Mouse (Mus musculus): ENCODE data around the gene Runx2.

Runx2 gene

GRCm38 (mm10) chr17:44524146-44524545, 290.5 kb downstream of the Runx2 start:
- DNase-seq (ENCODE audit: low spot score) = no peak

GRCm38 (mm10) chr17:44522906-44523305, 291.7 kb downstream of the Runx2 start:
- DNase-seq (ENCODE audit: low spot score) = no peak

DNA sequence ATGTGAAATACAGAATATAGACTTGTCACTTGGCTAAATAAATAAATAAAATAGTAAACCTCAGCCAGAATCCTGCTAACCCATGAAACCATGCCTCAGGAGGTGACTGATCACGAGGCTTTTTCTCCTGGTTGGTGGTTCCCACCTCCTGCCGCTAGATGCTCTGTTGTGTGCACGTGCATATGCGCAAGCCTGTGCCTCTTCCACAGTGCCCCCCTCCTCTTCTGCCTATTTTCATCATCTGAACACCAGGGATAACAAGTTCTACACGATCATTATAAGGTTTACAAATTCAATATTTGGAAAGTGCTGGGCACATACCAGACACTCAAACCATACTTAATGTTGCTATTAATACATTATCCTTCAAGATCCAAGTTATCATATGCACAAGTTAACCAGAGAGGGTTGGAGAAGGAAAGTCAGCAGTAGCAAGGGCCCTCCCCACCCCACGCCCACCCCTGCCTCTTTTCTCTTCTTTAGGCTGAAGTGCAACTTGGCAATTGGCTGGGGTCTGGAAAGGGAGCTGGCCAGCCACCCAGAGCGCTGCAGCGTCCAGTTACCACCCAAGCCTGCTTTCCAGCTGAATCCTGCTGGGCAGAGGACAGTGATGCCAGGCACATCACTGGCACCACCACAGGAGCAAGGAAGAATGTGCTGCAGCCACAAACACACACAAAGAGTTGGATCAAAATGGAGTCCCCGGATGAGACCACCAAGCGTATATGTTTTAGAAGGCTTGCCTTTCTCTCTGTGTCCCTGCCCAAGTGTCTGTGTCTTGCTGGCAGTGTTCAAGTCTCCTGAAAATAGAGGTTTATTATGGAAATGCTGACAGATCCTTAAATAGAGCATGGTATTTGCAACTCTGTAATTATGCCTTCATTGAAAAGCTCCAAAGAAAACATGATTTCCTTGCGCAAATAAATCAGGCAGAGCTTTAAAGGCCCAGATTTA, 294.2 kb downstream of the Runx2 start:
- DNase-seq (ENCODE audit: low spot score) = no peak

DNA sequence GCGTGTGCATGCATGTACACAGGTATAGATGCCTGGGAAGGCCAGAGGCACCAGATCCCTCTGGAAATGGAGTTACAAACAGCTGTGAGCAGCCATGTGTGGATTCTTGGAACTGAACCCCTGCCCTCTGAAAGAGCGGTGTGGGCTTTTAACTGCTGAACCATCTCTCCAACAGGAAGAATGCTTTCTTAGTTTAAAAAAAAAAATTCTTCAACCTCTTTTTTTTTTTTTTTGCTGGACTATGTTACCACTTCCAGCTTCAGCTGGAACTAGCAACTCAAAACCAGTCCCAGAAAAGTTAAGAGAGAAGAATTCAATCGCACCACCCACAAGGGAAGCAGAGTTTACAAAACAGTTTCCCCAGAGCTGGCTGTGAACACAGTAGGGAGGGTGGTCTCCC, 295.2 kb downstream of the Runx2 start:
- DNase-seq (ENCODE audit: low spot score) = no peak

- no peak for DNase-seq (ENCODE audit: low spot score)
Observed at GRCm38 (mm10) chr17:44518156-44518555, 296.4 kb downstream of the Runx2 start.

- peak; percentile 22 for DNase-seq (ENCODE audit: low spot score)
Observed at GRCm38 (mm10) chr17:44508198-44508715, 306.3 kb downstream of the Runx2 start.

GRCm38 (mm10) chr17:44507741-44508140, 306.9 kb downstream of the Runx2 start:
- DNase-seq (ENCODE audit: low spot score) = peak; percentile 27

GRCm38 (mm10) chr17:44506524-44506923, 308.1 kb downstream of the Runx2 start:
- peak; percentile 22 for DNase-seq (ENCODE audit: low spot score)

- DNase-seq (ENCODE audit: low spot score) = no peak
Observed at GRCm38 (mm10) chr17:44504794-44505317, 309.7 kb downstream of the Runx2 start.

DNA sequence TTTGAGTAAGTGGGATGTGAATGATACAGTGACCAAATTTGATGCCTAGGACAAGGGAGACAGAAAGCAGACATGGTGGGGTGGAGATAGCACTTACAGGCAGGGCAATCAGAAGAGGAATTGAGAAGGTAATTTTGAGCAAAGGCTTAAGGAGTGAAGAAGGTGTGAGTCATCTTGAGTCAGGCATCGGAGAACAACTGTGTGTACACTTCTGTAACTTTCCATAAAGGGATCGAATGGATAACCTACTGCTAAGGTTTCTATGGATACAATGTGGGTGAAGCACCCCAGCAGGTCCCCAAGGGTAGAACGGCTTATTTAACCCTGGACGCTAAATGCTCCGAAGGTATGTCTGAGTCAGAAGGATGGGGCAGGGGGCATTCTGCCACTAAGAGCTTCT, 312.4 kb downstream of the Runx2 start:
- DNase-seq (ENCODE audit: low spot score) = no peak

DNA sequence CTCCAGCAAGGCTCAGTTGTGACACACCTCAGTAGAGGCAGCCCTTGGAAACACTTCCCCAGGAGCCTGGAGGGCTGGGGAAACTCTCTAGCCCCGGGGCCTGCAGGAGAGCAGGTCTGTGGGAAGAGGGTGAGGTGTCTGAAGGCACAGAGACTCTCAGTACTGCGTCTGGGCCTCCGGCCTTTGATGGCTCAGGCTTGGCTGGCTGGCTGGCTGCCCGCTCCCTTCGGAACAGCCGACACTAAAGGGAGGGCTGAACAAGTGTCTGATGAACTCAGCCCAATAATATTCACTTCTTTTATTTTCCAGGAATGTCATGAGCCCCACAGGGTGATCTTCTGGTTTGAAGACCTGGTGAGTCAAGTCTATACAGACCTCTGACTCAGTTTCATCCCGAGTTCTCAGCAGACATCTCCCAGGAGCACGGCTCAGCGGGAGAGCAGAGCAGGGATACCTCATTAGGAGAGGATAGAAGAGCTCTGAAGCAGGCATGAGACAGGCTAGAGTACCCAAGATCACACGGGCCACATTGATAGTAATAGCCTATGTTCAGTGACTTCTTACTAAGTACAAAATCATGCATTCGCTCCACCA, 314.2 kb downstream of the Runx2 start:
- DNase-seq (ENCODE audit: low spot score) = no peak

- DNase-seq (ENCODE audit: low spot score) = no peak
Observed at GRCm38 (mm10) chr17:44490164-44490794, 324.3 kb downstream of the Runx2 start.

GRCm38 (mm10) chr17:44489346-44489745, 325.3 kb downstream of the Runx2 start:
- DNase-seq (ENCODE audit: low spot score) = no peak

DNA sequence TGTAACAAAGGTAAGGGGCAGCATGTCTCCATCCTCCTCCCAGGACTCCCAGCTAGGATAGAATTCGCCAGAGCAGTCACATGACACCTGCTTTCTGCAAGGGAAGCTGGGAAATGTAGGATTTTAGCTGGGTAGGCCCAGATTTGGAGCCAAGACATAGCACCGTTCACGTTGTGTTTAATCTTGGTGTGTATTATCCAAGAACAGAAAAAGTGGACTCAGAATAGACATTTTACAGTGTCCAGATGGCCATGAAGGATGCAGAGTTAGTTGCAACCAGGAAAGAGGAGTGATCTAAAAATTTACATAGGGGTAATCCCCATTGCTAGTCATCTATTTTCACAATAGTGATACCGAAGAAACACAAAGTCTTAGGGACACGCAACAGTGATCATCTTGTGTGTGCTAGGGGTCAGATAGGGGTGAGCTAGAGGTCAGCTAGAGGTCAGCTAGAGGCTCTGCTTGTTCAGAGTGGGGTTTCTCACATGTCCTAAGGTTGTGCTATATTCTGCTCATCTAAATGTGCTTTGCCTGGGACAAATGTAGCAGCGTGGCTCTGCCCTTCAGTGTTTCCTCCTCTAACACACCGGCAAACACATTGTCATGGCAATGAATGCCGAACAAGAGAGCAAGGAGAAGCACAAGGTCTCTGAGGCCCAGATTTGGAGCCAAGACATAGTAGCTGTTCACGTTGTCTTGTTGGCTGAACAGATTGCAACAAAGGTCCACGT, 326.9 kb downstream of the Runx2 start:
- DNase-seq (ENCODE audit: low spot score) = no peak

DNA sequence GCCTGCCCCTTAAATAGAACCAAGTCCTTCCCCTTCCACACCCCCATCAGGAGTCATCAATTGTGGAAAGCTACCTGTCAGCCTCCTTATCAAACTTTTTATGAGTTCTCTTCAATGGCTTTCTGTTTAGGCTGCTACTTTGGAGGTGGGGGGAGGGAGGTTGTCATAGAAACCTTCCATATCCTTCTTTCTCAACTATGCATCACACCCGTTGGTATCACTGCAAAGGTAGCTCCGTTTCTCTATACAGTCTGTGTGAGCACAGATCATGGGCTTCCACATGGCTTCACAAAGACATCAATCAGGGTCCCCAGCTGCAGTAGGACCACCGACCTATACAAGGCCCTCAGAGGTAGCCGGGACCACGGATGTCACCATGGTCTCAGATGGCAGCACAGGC, 329.3 kb downstream of the Runx2 start:
- no peak for DNase-seq (ENCODE audit: low spot score)

GRCm38 (mm10) chr17:44479918-44480317, 334.7 kb downstream of the Runx2 start:
- no peak for DNase-seq (ENCODE audit: low spot score)

GRCm38 (mm10) chr17:44479491-44479890, 335.1 kb downstream of the Runx2 start:
- DNase-seq (ENCODE audit: low spot score) = no peak

GRCm38 (mm10) chr17:44475910-44476309, 338.7 kb downstream of the Runx2 start:
- DNase-seq (ENCODE audit: low spot score) = no peak

DNA sequence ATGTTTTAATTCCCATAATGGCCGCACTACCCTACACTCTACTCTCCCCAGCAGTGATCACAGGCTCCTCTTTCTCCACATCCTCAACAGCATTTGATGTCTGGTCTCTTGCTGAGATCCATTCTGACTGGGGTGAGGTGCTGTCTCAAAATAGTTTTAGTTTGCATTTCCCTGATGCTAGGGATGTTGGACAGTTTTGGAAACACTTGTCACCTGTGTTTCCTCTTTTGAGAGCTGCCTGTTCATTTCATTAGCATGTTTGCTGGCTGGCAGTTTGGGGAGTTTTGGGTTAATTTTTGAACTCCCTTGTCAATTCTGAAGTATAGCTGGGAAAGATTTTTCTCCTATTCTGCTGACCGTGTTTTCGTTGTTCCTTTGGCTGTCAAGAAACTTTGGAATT, 340.3 kb downstream of the Runx2 start:
- DNase-seq (ENCODE audit: low spot score) = no peak

- no peak for DNase-seq (ENCODE audit: low spot score)
Observed at GRCm38 (mm10) chr17:44472695-44473094, 341.9 kb downstream of the Runx2 start.

DNA sequence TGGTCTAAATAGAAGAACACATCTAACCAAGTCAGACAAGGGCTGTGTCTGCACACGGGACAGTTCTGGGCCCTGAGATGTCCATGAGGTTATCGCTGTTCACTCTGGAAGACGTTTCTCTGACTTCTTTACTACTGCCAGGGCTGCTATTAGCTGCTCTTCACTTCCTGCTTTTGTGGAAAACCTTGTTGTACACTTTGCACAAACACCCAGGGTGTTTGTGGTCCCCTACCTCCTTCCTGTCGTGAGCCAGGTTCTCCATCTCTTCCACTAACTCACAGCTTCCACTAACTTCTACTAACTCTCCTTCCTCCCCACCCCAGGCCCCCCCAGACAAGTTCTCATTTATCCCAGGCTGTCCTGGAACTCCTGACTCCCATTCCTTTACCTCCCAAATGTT, 350.9 kb downstream of the Runx2 start:
- DNase-seq (ENCODE audit: low spot score) = no peak

DNA sequence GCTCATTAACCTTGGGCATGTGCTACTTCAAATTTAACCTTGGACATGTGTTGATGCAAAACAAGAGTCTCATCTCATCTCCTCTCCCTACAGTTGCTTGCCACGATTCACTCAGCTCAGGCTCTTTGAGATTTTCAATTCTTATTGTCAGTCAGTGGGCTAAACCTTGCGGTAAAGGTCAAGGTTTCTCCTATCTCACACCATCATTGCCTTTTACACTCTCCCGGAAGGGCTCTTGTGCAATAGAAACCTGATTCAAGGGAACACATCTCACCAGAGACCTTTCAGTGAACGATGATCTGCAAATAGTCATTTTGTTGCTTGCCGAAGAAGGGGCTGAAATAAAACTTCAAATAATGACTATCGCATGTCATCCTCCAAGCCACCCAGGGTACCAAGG, 354.4 kb downstream of the Runx2 start:
- DNase-seq (ENCODE audit: low spot score) = no peak
